Mouse (Mus musculus): ENCODE data around the gene Blvrb. TPM values are rescaled to one million over a fixed set of nuclear protein-coding genes. Genes with fewer than 3 reads are reported as not detected.

The Blvrb gene
- total and polyA plus RNA-seq, 3 experiments = 29.9 to 46.2 (median 31.7) TPM

GRCm38 (mm10) chr7:27479750-27480149, 32.0 kb downstream of the Blvrb start:
- no peaks in the 10 kb centered on the region for H3K27me3 ChIP-seq (ENCODE audit: control insufficient read depth, insufficient read depth, low read length)
- TF ChIP-seq CTCF (IDR thresholded peaks at IDR 0.05) = no peak
- no peak for TF ChIP-seq POLR2A (IDR thresholded peaks at IDR 0.05; ENCODE audit: insufficient read depth, low read depth, low read length)
- no peak for TF ChIP-seq EP300 (IDR thresholded peaks at IDR 0.05; ENCODE audit: insufficient read depth, low read depth, low read length)
- no peak overlapping the region for H3K4me3 ChIP-seq
- 77% methylated on average over 1 of the region's 1 CpGs for WGBS
- peaks cover 9% of the 10 kb centered on the region for H3K4me1 ChIP-seq (ENCODE audit: control insufficient read depth, insufficient read depth, low read length)
- intact Hi-C loops (cut with DNase I) = loop anchor here (5.0 to 10.0 kb wide), 2 partner anchors 48 to 315 kb away; partner anchors contain the start of gene Egln2
- H3K27ac ChIP-seq = no peak overlapping the region
- H3K9ac ChIP-seq (ENCODE audit: low read depth, low read length) = no peak overlapping the region
- H3K79me2 ChIP-seq (replicated peaks; ENCODE audit: control insufficient read depth, insufficient read depth, low read length) = no peaks in the 10 kb centered on the region
- no peak for DNase-seq
- H3K36me3 ChIP-seq (ENCODE audit: control insufficient read depth, insufficient read depth, low read length) = peaks cover 2% of the 10 kb centered on the region; the same call in 1 of the 2 replicates

DNA sequence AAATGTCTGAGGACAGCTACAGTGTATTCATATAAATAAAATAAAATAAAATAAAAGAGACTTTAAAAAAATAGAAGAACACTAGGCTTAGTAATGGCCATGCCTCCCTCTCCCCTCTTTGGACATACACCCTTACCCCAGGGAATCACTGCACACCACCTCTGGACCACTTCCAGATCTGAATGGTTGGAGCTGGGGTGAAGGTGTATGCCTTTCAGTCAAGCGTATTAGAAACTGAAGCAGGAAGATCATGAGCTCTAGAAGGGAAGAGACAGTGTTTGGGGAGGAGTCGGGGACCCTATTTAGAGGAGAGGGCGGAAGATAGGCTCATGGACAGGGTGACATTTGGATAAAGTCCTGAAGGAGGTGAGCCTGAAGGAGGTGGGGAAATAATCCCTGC, 32.7 kb downstream of the Blvrb start:
- Histone ChIP-seq H3K9ac (ENCODE audit: low read depth, low read length) (no peak overlapping the region), H3K36me3 (ENCODE audit: control insufficient read depth, insufficient read depth, low read length) (no peaks in the 10 kb centered on the region; the same call in 1 of the 2 replicates), H3K4me3 (no peak overlapping the region), H3K27me3 (ENCODE audit: control insufficient read depth, insufficient read depth, low read length) (no peaks in the 10 kb centered on the region), H3K27ac (no peak overlapping the region; the same call in 1 of the 2 replicates), H3K4me1 (ENCODE audit: control insufficient read depth, insufficient read depth, low read length) (peaks cover 6% of the 10 kb centered on the region), H3K79me2 (replicated peaks; ENCODE audit: control insufficient read depth, insufficient read depth, low read length) (no peaks in the 10 kb centered on the region)
- TF ChIP-seq CTCF (IDR thresholded peaks at IDR 0.05) = no peak
- TF ChIP-seq EP300 (IDR thresholded peaks at IDR 0.05; ENCODE audit: insufficient read depth, low read depth, low read length) = no peak
- TF ChIP-seq POLR2A (IDR thresholded peaks at IDR 0.05; ENCODE audit: insufficient read depth, low read depth, low read length) = no peak
- WGBS = 72% methylated on average over 3 of the region's 3 CpGs
- DNase-seq = no peak
- intact Hi-C loops (cut with DNase I) = loop anchor here (5.0 kb wide), 1 partner anchor 47 kb away; no protein-coding TSS in a partner anchor

- peaks cover 4% of the 10 kb centered on the region; the same call in 1 of the 2 replicates for H3K4me1 ChIP-seq (ENCODE audit: control insufficient read depth, insufficient read depth, low read length)
- H3K27me3 ChIP-seq (ENCODE audit: control insufficient read depth, insufficient read depth, low read length) = no peaks in the 10 kb centered on the region
- peak overlapping the region; percentile 81 for H3K27ac ChIP-seq
- H3K79me2 ChIP-seq (replicated peaks; ENCODE audit: control insufficient read depth, insufficient read depth, low read length) = no peaks in the 10 kb centered on the region
- TF ChIP-seq EP300 (IDR thresholded peaks at IDR 0.05; ENCODE audit: insufficient read depth, low read depth, low read length) (no peak), POLR2A (IDR thresholded peaks at IDR 0.05; ENCODE audit: insufficient read depth, low read depth, low read length) (no peak), CTCF (IDR thresholded peaks at IDR 0.05) (no peak)
- 17% methylated on average over 11 of the region's 11 CpGs for WGBS
- no peaks in the 10 kb centered on the region; the same call in 1 of the 2 replicates for H3K36me3 ChIP-seq (ENCODE audit: control insufficient read depth, insufficient read depth, low read length)
- intact Hi-C loops (cut with DNase I) = loop anchor here (5.0 kb wide), 1 partner anchor 46 kb away; no protein-coding TSS in a partner anchor
- no peak overlapping the region for H3K9ac ChIP-seq (ENCODE audit: low read depth, low read length)
- DNase-seq = no peak
- peak overlapping the region; percentile 38; the same call in 1 of the 2 replicates for H3K4me3 ChIP-seq
Observed at GRCm38 (mm10) chr7:27480927-27481626, 33.3 kb downstream of the Blvrb start.

- H3K36me3 ChIP-seq (ENCODE audit: control insufficient read depth, insufficient read depth, low read length) = no peaks in the 10 kb centered on the region
- TF ChIP-seq POLR2A (IDR thresholded peaks at IDR 0.05; ENCODE audit: insufficient read depth, low read depth, low read length) = peak; percentile 66; the same call in 1 of the 2 replicates
- 0 out of 2 replicates have a peak, but pooled peaks have one; percentile 53 for TF ChIP-seq EP300 (IDR thresholded peaks at IDR 0.05; ENCODE audit: insufficient read depth, low read depth, low read length)
- no peak for TF ChIP-seq CTCF (IDR thresholded peaks at IDR 0.05)
- H3K4me1 ChIP-seq (ENCODE audit: control insufficient read depth, insufficient read depth, low read length) = peaks cover 4% of the 10 kb centered on the region; the same call in 1 of the 2 replicates
- H3K9ac ChIP-seq (ENCODE audit: low read depth, low read length) = peak overlapping the region; percentile 47
- peak overlapping the region; percentile 38 for H3K4me3 ChIP-seq
- WGBS = 0% methylated on average over 12 of the region's 12 CpGs
- peak; percentile 93 to 95 for DNase-seq
- H3K27ac ChIP-seq = peak overlapping the region; percentile 81
- intact Hi-C loops (cut with DNase I) = loop anchor here (5.0 kb wide), 1 partner anchor 46 kb away; no protein-coding TSS in a partner anchor
- H3K27me3 ChIP-seq (ENCODE audit: control insufficient read depth, insufficient read depth, low read length) = no peaks in the 10 kb centered on the region
- no peaks in the 10 kb centered on the region for H3K79me2 ChIP-seq (replicated peaks; ENCODE audit: control insufficient read depth, insufficient read depth, low read length)
Observed at GRCm38 (mm10) chr7:27481627-27481969, 33.8 kb downstream of the Blvrb start.

DNA sequence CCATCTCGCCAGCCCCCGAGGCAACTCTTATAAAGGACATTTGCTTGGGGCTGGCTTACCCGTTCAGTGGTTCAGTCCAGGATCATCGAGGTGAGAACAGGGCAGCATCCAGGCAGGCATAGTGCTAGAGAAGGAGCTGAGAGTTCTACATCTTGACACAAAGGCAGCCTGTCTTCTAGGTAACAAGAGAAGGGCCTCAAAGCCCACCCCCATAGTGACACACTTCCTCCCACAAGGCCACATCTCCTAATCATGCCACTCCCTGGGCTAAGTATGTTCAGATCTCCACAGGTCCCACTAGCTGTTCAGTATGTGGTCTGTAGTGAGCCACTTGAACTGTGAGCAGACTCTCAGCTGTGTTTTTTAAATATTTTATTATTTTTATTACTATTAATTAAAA, 36.1 kb downstream of the Blvrb start:
- H3K36me3 ChIP-seq (ENCODE audit: control insufficient read depth, insufficient read depth, low read length) = peaks cover 3% of the 10 kb centered on the region; the same call in 1 of the 2 replicates
- H3K27me3 ChIP-seq (ENCODE audit: control insufficient read depth, insufficient read depth, low read length) = no peaks in the 10 kb centered on the region
- peaks cover 4% of the 10 kb centered on the region; the same call in 1 of the 2 replicates for H3K4me1 ChIP-seq (ENCODE audit: control insufficient read depth, insufficient read depth, low read length)
- no peaks in the 10 kb centered on the region for H3K79me2 ChIP-seq (replicated peaks; ENCODE audit: control insufficient read depth, insufficient read depth, low read length)
- no peak overlapping the region for H3K27ac ChIP-seq
- H3K9ac ChIP-seq (ENCODE audit: low read depth, low read length) = no peak overlapping the region
- no peak for DNase-seq
- H3K4me3 ChIP-seq = no peak overlapping the region
- WGBS = 85% methylated on average over 4 of the region's 4 CpGs
- intact Hi-C loops (cut with DNase I) = loop anchor here (5.0 kb wide), 1 partner anchor 43 kb away; no protein-coding TSS in a partner anchor
- TF ChIP-seq POLR2A (IDR thresholded peaks at IDR 0.05; ENCODE audit: insufficient read depth, low read depth, low read length) = no peak
- TF ChIP-seq CTCF (IDR thresholded peaks at IDR 0.05) = no peak
- TF ChIP-seq EP300 (IDR thresholded peaks at IDR 0.05; ENCODE audit: insufficient read depth, low read depth, low read length) = no peak

Measured in heart, adult 2 months (tissue).